Mouse (Mus musculus): ENCODE data around the gene Ebf1. TPM values are rescaled to one million over a fixed set of nuclear protein-coding genes. Genes with fewer than 3 reads are reported as not detected.
A peak's percentile ranks its signal among the peaks of the same experiment; 100 is the strongest.

The Ebf1 gene
- polyA plus RNA-seq, 1 experiment from 2014 or later: 8.8 TPM

DNA sequence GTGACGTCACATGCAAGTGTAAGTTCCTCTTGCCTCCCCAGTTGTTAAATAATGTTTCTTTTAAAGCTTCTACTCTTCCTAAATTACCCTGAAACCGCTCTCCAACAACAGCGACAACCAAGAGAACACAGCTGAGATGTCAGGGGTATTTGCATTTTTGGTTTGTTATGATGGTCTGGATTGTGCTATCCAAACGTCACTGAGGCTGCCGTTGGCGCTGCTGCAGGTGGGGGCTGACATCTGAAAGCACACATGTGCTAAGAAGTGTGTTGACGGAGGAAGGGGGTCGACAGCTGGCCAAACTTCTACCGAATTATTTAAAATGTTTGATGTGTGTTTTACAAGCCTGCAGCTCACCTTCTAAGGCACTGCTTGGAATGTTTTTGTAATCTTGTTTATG lies 39.2 kb upstream of the Ebf1 start:
- WGBS: 56% methylated on average over 9 of the region's 9 CpGs
- no peak overlapping the region for H3K4me2 ChIP-seq (replicated peaks; ENCODE audit: low read depth, low read length)

DNA sequence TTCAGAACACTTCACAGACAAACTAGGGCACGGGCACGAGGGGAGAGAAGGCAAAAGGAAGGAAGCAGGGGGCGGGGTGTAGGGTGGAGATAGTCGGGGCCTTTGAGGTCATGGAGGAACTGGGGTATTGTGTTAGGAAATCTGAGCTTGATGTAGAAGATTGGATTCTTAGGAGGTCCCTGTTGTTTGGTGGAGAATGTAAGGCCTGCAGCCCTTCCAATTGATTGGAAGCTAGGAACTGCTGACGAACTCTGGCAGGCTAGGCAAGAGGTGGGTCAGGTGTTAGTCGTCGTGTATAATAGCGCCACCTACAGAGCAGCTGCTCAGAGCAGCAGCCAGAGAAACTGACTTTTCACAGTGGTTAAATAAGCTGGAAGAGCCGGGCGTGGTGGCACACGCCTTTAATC lies 35.8 kb upstream of the Ebf1 start:
- TF ChIP-seq EP300 (IDR thresholded peaks at IDR 0.05) (peak; percentile 42; the same call in 1 of the 2 replicates), CTCF (IDR thresholded peaks at IDR 0.05) (peak; percentile 71)
- H3K36me3 ChIP-seq (ENCODE audit: insufficient read depth, low read length): no peaks in the 10 kb centered on the region
- H3K4me3 ChIP-seq (ENCODE audit: low read depth, low read length): no peak overlapping the region
- no peaks in the 10 kb centered on the region for H3K27me3 ChIP-seq (replicated peaks; ENCODE audit: insufficient read depth, low read length)
- no peaks in the 10 kb centered on the region for H3K9me3 ChIP-seq (ENCODE audit: low read length)
- WGBS: 23% methylated on average over 11 of the region's 11 CpGs
- no peak overlapping the region for H3K27ac ChIP-seq (ENCODE audit: low read length)
- ATAC-seq (peak; percentile 83), DNase-seq (ENCODE audit: low spot score) (peak; percentile 77)
- no peak overlapping the region for H3K9ac ChIP-seq (replicated peaks; ENCODE audit: low read depth)
- H3K4me2 ChIP-seq (replicated peaks; ENCODE audit: low read depth, low read length): 0 out of 2 replicates have a peak overlapping the region, but pooled peaks have one; percentile 4
- no peaks in the 10 kb centered on the region for H3K4me1 ChIP-seq (ENCODE audit: insufficient read depth, low read depth, low read length)

More for the DNA sequence above, 39.2 kb upstream of the Ebf1 start:
- Histone ChIP-seq H3K9ac (replicated peaks; ENCODE audit: low read depth) (no peak overlapping the region), H3K9me3 (ENCODE audit: low read length) (no peaks in the 10 kb centered on the region), H3K36me3 (ENCODE audit: insufficient read depth, low read length) (no peaks in the 10 kb centered on the region), H3K4me1 (ENCODE audit: insufficient read depth, low read depth, low read length) (no peaks in the 10 kb centered on the region), H3K27me3 (replicated peaks; ENCODE audit: insufficient read depth, low read length) (no peaks in the 10 kb centered on the region), H3K27ac (ENCODE audit: low read length) (no peak overlapping the region), H3K4me3 (ENCODE audit: low read depth, low read length) (no peak overlapping the region)
- ATAC-seq (no peak), DNase-seq (ENCODE audit: low spot score) (no peak)
- TF ChIP-seq EP300 (IDR thresholded peaks at IDR 0.05): no peak
- no peak for TF ChIP-seq CTCF (IDR thresholded peaks at IDR 0.05)

GRCm38 (mm10) chr11:44586047-44586696 lies 30.9 kb upstream of the Ebf1 start:
- Histone ChIP-seq H3K4me2 (replicated peaks; ENCODE audit: low read depth, low read length) (no peak overlapping the region), H3K4me3 (ENCODE audit: low read depth, low read length) (no peak overlapping the region), H3K9me3 (ENCODE audit: low read length) (no peaks in the 10 kb centered on the region), H3K27me3 (replicated peaks; ENCODE audit: insufficient read depth, low read length) (no peaks in the 10 kb centered on the region), H3K9ac (replicated peaks; ENCODE audit: low read depth) (no peak overlapping the region), H3K36me3 (ENCODE audit: insufficient read depth, low read length) (no peaks in the 10 kb centered on the region), H3K27ac (ENCODE audit: low read length) (no peak overlapping the region), H3K4me1 (ENCODE audit: insufficient read depth, low read depth, low read length) (no peaks in the 10 kb centered on the region)
- TF ChIP-seq EP300 (IDR thresholded peaks at IDR 0.05) (no peak), CTCF (IDR thresholded peaks at IDR 0.05) (peak; percentile 95)
- no peak for ATAC-seq
- peak; percentile 81 for DNase-seq (ENCODE audit: low spot score)
- WGBS: 11% methylated on average over 3 of the region's 3 CpGs

- no peak for ATAC-seq
Measured at GRCm38 (mm10) chr11:44593016-44593415, 24.1 kb upstream of the Ebf1 start.

DNA sequence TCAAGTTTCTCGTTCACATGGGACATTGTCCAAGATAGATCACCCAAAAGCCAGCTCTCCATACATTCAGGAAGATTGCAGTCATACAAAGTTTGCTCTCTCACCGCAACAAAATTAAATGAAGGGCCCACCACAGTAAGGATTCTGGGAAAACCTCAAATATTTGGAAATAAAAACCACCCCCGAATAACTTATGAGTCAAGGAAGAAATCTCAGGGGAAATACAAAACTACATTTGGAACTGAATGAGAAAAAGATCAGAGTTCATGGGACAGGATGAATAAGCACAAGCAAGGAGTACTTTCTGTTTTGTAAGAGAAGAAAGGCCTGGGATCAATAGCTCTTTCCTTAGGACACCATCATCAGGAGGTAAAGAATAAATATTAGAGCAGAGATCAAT lies 22.3 kb upstream of the Ebf1 start:
- WGBS: 69% methylated on average over 3 of the region's 3 CpGs
- Histone ChIP-seq H3K9me3 (ENCODE audit: low read length) (no peaks in the 10 kb centered on the region), H3K9ac (replicated peaks; ENCODE audit: low read depth) (no peak overlapping the region), H3K27ac (ENCODE audit: low read length) (no peak overlapping the region), H3K4me2 (replicated peaks; ENCODE audit: low read depth, low read length) (no peak overlapping the region), H3K4me1 (ENCODE audit: insufficient read depth, low read depth, low read length) (no peaks in the 10 kb centered on the region), H3K36me3 (ENCODE audit: insufficient read depth, low read length) (no peaks in the 10 kb centered on the region), H3K4me3 (ENCODE audit: low read depth, low read length) (no peak overlapping the region), H3K27me3 (replicated peaks; ENCODE audit: insufficient read depth, low read length) (no peaks in the 10 kb centered on the region)
- ATAC-seq: no peak
- no peak for DNase-seq (ENCODE audit: low spot score)
- TF ChIP-seq CTCF (IDR thresholded peaks at IDR 0.05): no peak
- no peak for TF ChIP-seq EP300 (IDR thresholded peaks at IDR 0.05)

More at GRCm38 (mm10) chr11:44593016-44593415, 24.1 kb upstream of the Ebf1 start:
- Histone ChIP-seq H3K36me3 (ENCODE audit: insufficient read depth, low read length) (no peaks in the 10 kb centered on the region), H3K9me3 (ENCODE audit: low read length) (no peaks in the 10 kb centered on the region), H3K27me3 (replicated peaks; ENCODE audit: insufficient read depth, low read length) (no peaks in the 10 kb centered on the region), H3K9ac (replicated peaks; ENCODE audit: low read depth) (no peak overlapping the region), H3K4me2 (replicated peaks; ENCODE audit: low read depth, low read length) (no peak overlapping the region), H3K27ac (ENCODE audit: low read length) (no peak overlapping the region), H3K4me1 (ENCODE audit: insufficient read depth, low read depth, low read length) (no peaks in the 10 kb centered on the region), H3K4me3 (ENCODE audit: low read depth, low read length) (no peak overlapping the region)
- no peak for DNase-seq (ENCODE audit: low spot score)
- 86% methylated on average over 6 of the region's 6 CpGs for WGBS
- TF ChIP-seq CTCF (IDR thresholded peaks at IDR 0.05) (no peak), EP300 (IDR thresholded peaks at IDR 0.05) (no peak)

DNA sequence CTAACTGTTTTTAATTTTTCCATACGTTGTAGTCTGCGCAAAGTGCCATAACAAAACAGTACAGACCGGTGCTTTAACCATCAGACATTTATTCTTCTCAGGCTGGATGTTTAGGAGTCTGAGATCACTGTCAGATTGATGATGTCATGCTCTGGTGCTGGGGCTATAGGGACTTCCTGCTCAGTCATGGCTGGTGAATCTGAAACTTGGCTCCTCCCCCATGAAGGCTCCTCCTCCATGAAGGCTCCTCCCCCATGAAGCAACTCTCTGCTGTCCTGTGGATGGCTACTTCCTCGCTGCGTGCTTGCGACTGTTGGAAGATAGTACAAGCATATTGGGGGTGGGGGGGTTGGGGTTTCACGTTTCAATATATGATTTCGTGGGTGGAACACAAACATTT lies 10.2 kb upstream of the Ebf1 start:
- TF ChIP-seq CTCF (IDR thresholded peaks at IDR 0.05): no peak
- TF ChIP-seq EP300 (IDR thresholded peaks at IDR 0.05): no peak
- no peak overlapping the region for H3K9ac ChIP-seq (replicated peaks; ENCODE audit: low read depth)
- ATAC-seq (no peak), DNase-seq (ENCODE audit: low spot score) (no peak)
- no peak overlapping the region for H3K4me3 ChIP-seq (ENCODE audit: low read depth, low read length)
- no peaks in the 10 kb centered on the region for H3K9me3 ChIP-seq (ENCODE audit: low read length)
- H3K4me2 ChIP-seq (replicated peaks; ENCODE audit: low read depth, low read length): no peak overlapping the region
- H3K36me3 ChIP-seq (ENCODE audit: insufficient read depth, low read length): no peaks in the 10 kb centered on the region
- peaks cover 6% of the 10 kb centered on the region; the same call in 1 of the 2 replicates for H3K4me1 ChIP-seq (ENCODE audit: insufficient read depth, low read depth, low read length)
- H3K27me3 ChIP-seq (replicated peaks; ENCODE audit: insufficient read depth, low read length): peaks cover 10% of the 10 kb centered on the region
- no peak overlapping the region for H3K27ac ChIP-seq (ENCODE audit: low read length)
- WGBS: 78% methylated on average over 8 of the region's 8 CpGs
